Mouse (Mus musculus): Measurements from ENCODE around the gene Zmiz1.
A peak's percentile ranks its signal among the peaks of the same experiment; 100 is the strongest.

DNA sequence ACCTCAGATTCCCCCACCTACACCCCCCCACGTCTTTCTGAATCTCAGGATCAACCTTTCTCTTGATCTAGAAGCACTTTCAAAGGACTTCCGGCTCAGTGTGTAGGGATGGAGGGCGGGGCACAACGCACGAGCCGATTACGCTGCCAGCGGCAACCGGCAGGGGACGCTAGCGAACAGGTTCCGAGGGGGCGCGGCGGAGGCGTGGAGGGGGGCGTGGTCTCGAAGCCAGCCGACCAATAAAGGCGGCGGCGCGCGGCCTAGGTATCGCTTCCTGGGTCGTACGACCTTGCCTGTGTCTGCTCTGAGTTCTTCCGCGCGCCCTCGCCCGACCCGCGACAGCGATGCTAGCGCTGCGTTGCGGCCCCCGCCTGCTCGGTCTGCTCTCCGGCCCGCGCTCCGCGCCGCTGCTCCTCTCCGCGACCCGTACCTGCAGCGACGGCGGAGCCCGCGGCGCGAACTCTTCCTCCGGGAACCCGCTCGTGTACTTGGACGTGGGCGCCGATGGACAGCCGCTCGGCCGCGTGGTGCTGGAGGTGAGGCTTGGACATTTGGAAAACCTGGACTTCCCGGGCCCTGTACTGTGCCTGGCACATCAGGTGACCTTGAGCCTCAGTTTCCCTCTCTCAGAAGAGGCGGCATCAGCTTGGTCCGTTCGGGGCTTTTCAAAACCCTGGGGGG lies 235.0 kb downstream of the Zmiz1 start, which contains the start of gene Ppif:
- TF ChIP-seq CTCF (conservative IDR thresholded peaks at IDR 0.05; ENCODE audit: low read length) (peak; percentile 78), NANOG (IDR thresholded peaks at IDR 0.05; ENCODE audit: borderline replicate concordance, low read length) (no peak), POU5F1 (IDR thresholded peaks at IDR 0.05; ENCODE audit: borderline replicate concordance, low read length) (no peak)
